Mouse (Mus musculus): ENCODE measurements around the gene Gm773. TPM values are rescaled to one million over a fixed set of nuclear protein-coding genes. Genes with fewer than 3 reads are reported as not detected.
"Not testable (repeated sequence)": the region's sequence is repeated elsewhere in the genome, so short reads cannot be mapped to it uniquely, and the experiment has no call there.

Gm773 gene
- polyA plus RNA-seq (2014; fragmentation: Nextera tagmentation; extraction: Ambion mirVana) = not detected in 2 replicates

DNA sequence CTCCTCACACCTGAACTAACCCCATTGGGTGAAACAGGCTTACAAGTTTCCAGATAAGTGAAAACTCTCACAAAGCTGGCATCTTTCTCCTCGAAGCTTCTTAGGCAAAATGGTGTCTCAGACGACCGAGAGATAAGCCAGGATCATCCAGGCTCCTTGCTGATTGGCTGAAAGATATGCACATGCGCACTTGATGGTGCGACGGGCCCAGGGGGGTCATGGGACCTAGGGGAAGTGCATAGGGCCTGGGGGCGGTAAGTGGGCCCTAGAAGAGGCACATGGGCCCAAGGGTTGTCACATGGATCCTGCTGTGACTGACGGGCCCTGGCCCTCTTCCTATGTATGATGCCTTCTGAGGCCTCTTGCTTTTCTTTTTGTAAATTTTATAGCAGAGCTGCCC lies at the start of gene Gm773:
Gm773 (minus strand) TSS at position 111 of the 400 bp plus-strand sequence.
- H3K9ac ChIP-seq (ENCODE audit: low read depth, low read length) = no peak within 1 kb of the TSS
- H3K4me3 ChIP-seq (ENCODE audit: low read depth, low read length) = no peak within 1 kb of the TSS
- H3K4me2 ChIP-seq (replicated peaks; ENCODE audit: low read depth, low read length) = no peak within 1 kb of the TSS
- 92% methylated on average over 7 of the region's 8 CpGs for WGBS
- DNase-seq (ENCODE audit: low spot score) (no peak), ATAC-seq (ENCODE audit: low FRiP score) (no peak)
- no peaks in the 10 kb centered on the region for H3K27me3 ChIP-seq (ENCODE audit: control insufficient read depth, insufficient read depth, low read length)
- H3K4me1 ChIP-seq (replicated peaks; ENCODE audit: control insufficient read depth, insufficient read depth, low read length) = no peaks in the 10 kb centered on the region
- H3K36me3 ChIP-seq (ENCODE audit: control insufficient read depth, insufficient read depth, low read length) = no peaks in the 10 kb centered on the region
- no peak within 1 kb of the TSS for H3K27ac ChIP-seq (ENCODE audit: low read depth, low read length)
- H3K9me3 ChIP-seq (ENCODE audit: control insufficient read depth, low read length) = no peaks in the 10 kb centered on the region

DNA sequence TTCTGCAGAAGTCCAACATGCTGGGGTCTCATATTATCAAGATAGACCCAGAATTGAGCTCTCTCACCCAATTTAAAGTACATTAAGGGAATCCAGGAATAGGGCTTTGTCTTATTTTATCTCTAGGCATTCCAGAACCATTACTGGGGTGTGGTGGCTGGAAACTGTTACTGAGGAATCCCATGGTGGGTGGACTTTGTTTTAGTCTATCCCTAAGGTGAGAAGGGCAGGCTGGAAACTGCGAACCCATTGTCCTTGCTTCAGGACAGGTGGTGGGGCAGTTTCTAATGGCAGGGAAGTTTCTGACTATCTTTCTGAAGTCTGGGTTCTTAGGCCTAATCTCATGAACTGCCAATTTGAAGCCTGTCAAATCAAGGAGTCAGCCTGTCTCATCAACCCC lies 26.2 kb downstream of the Gm773 start:
- H3K27me3 ChIP-seq (ENCODE audit: control insufficient read depth, insufficient read depth, low read length); DNase-seq (ENCODE audit: low spot score); H3K36me3 ChIP-seq (ENCODE audit: control insufficient read depth, insufficient read depth, low read length); H3K4me2 ChIP-seq (replicated peaks; ENCODE audit: low read depth, low read length); H3K27ac ChIP-seq (ENCODE audit: low read depth, low read length); ATAC-seq (ENCODE audit: low FRiP score); H3K9ac ChIP-seq (ENCODE audit: low read depth, low read length); H3K9me3 ChIP-seq (ENCODE audit: control insufficient read depth, low read length); H3K4me3 ChIP-seq (ENCODE audit: low read depth, low read length); H3K4me1 ChIP-seq (replicated peaks; ENCODE audit: control insufficient read depth, insufficient read depth, low read length): not testable (repeated sequence)
- WGBS = no CpG with 5 or more reads among the region's 1 CpGs

DNA sequence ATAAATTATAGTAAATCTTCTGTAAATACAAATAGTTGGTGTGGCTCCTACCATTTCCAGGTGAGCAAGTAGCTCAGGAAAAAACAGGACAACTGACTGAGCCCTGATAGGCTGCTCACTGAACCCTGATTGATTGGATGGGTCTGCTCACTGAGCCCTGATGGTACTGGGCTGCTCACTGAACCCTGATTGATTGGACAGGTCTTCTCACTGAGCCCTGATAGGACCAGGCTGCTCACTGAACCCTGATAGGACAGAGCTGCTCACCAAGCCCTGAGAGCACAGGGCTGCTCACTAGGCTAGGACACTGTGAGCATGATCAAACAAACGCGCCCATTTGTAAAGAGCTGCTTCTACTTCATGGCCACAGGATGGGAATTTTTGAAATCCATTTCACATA lies 61.3 kb downstream of the Gm773 start:
- Histone ChIP-seq H3K27ac (ENCODE audit: low read depth, low read length) (no peak overlapping the region), H3K9me3 (ENCODE audit: control insufficient read depth, low read length) (no peaks in the 10 kb centered on the region), H3K9ac (ENCODE audit: low read depth, low read length) (no peak overlapping the region), H3K4me2 (replicated peaks; ENCODE audit: low read depth, low read length) (no peak overlapping the region), H3K4me1 (replicated peaks; ENCODE audit: control insufficient read depth, insufficient read depth, low read length) (no peaks in the 10 kb centered on the region), H3K27me3 (ENCODE audit: control insufficient read depth, insufficient read depth, low read length) (no peaks in the 10 kb centered on the region), H3K4me3 (ENCODE audit: low read depth, low read length) (no peak overlapping the region), H3K36me3 (ENCODE audit: control insufficient read depth, insufficient read depth, low read length) (no peaks in the 10 kb centered on the region)
- no peak for DNase-seq (ENCODE audit: low spot score)
- 81% methylated on average over 2 of the region's 2 CpGs for WGBS
- peak; percentile 72; the same call in 1 of the 2 replicates for ATAC-seq (ENCODE audit: low FRiP score)

Other genes starting within 250 kb of the Gm773 start
- gene 3830403N18Rik, start 76.3 kb downstream of the Gm773 start, polyA plus RNA-seq (2014; fragmentation: Nextera tagmentation; extraction: Ambion mirVana) = 0.40 and 0.74 TPM in 2 replicates
- gene Zfp449, start 133.5 kb upstream of the Gm773 start, polyA plus RNA-seq (2014; fragmentation: Nextera tagmentation; extraction: Ambion mirVana) = 8.7 and 9.3 TPM in 2 replicates
- gene Smim10l2a, start 161.7 kb upstream of the Gm773 start, polyA plus RNA-seq (2014; fragmentation: Nextera tagmentation; extraction: Ambion mirVana) = 3.3 and 3.5 TPM in 2 replicates
- gene Gm2174, start 235.1 kb upstream of the Gm773 start, polyA plus RNA-seq (2014; fragmentation: Nextera tagmentation; extraction: Ambion mirVana) = 1.6 and 2.4 TPM in 2 replicates
- gene Ints6l, start 242.0 kb upstream of the Gm773 start, polyA plus RNA-seq (2014; fragmentation: Nextera tagmentation; extraction: Ambion mirVana) = 24.7 and 25.8 TPM in 2 replicates

Data from hindbrain, embryonic 11.5 days (tissue).